Mouse (Mus musculus) stomach, postnatal 0 days (tissue): ENCODE results near the gene Mak.

Experiments
- CTCF ChIP-seq: IDR thresholded peaks from 2 replicates; pipeline ENCODE4 v1.5.1; 2016; ENCODE audit warnings: antibody characterized with exemption, low read depth, mild to moderate bottlenecking, moderate library complexity
- EP300 ChIP-seq: optimal IDR thresholded peaks from 2 replicates; pipeline ENCODE3; 2016; ENCODE audit warnings: antibody characterized with exemption

DNA sequence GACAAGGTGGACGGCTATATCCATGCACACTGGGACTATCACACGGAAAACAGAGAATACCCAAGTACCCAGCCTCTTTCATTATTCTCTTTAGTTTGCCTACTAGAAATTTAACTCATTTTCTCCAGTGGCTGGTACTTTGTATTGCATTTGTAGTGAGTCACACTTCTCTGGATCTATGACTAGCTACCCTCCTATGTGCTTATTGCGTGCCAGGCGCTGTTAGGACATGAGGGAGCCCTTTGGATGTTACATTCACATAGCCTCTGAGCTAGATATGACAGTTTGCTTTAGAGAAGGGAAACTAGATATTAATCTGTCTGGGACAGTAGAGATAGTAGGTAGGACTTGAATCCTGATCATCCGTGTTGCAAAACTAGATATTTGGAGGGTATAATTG is 93.4 kb downstream of the Mak start:
- TF ChIP-seq CTCF (no peak), EP300 (no peak)
